Mouse (Mus musculus): ENCODE results near the gene Sh3bgrl2. TPM values are rescaled to one million over a fixed set of nuclear protein-coding genes. Genes with fewer than 3 reads are reported as not detected.
"Not testable (repeated sequence)": the region's sequence is repeated elsewhere in the genome, so short reads cannot be mapped to it uniquely, and the experiment has no call there.

Gene Sh3bgrl2
- total RNA-seq (2012; rRNA removed): 8.9 and 13.3 TPM in 2 replicates

- TF ChIP-seq HCFC1 (IDR thresholded peaks at IDR 0.05; ENCODE audit: borderline replicate concordance, insufficient read depth, low read length): peak; percentile 93
- TF ChIP-seq ZC3H11A (IDR thresholded peaks at IDR 0.05; ENCODE audit: borderline replicate concordance, low read depth, low read length): no peak
- Histone ChIP-seq H3K4me3 (ENCODE audit: insufficient read depth in 1 of 2, low read depth in 1 of 2, low read length in 2 of 2, poor library complexity in 1 of 2, severe bottlenecking in 1 of 2) (peak within 1 kb of the TSS; percentile 83 to 86), H3K4me1 (ENCODE audit: control insufficient read depth in 2 of 2, insufficient read depth in 2 of 2, low read length in 2 of 2, poor library complexity in 1 of 2) (peaks cover 0 to 2% of the 10 kb centered on the region in 2 experiments; a peak in 1 of 4 replicates), H3K36me3 (ENCODE audit: control insufficient read depth, insufficient read depth, low read length, poor library complexity, severe bottlenecking) (no peaks in the 10 kb centered on the region), H3K27ac (ENCODE audit: insufficient read depth, low read depth, low read length, poor library complexity, severe bottlenecking) (no peak within 1 kb of the TSS), H3K9me3 (ENCODE audit: control insufficient read depth, insufficient read depth, low read depth, low read length) (no peaks in the 10 kb centered on the region), H3K9ac (ENCODE audit: insufficient read depth, low read depth, low read length, poor library complexity, severe bottlenecking) (peak within 1 kb of the TSS; percentile 87)
- in situ Hi-C loops (cut with MboI; ENCODE audit: low sequenced_read_pairs in 2 of 2, unreplicated experiment in 2 of 2): no loop called here
- peak; percentile 65 for DNase-seq (ENCODE audit: low read depth, low spot score)
Observed at GRCm38 (mm10) chr9:83547830-83548689, at the start of gene Sh3bgrl2. Gene Sh3bgrl2 (plus strand): TSS chr9:83548327.

GRCm38 (mm10) chr9:83519081-83519480 is 29.0 kb upstream of the Sh3bgrl2 start:
- H3K4me1 ChIP-seq (ENCODE audit: control insufficient read depth in 2 of 2, insufficient read depth in 2 of 2, low read length in 2 of 2, poor library complexity in 1 of 2); H3K4me3 ChIP-seq (ENCODE audit: insufficient read depth in 1 of 2, low read depth in 1 of 2, low read length in 2 of 2, poor library complexity in 1 of 2, severe bottlenecking in 1 of 2); H3K27ac ChIP-seq (ENCODE audit: insufficient read depth, low read depth, low read length, poor library complexity, severe bottlenecking); H3K9me3 ChIP-seq (ENCODE audit: control insufficient read depth, insufficient read depth, low read depth, low read length); H3K9ac ChIP-seq (ENCODE audit: insufficient read depth, low read depth, low read length, poor library complexity, severe bottlenecking); in situ Hi-C loops (cut with MboI; ENCODE audit: low sequenced_read_pairs in 2 of 2, unreplicated experiment in 2 of 2); H3K36me3 ChIP-seq (ENCODE audit: control insufficient read depth, insufficient read depth, low read length, poor library complexity, severe bottlenecking); DNase-seq (ENCODE audit: low read depth, low spot score): not testable (repeated sequence)

GRCm38 (mm10) chr9:83519510-83520155 is 28.5 kb upstream of the Sh3bgrl2 start:
- in situ Hi-C loops (cut with MboI; ENCODE audit: low sequenced_read_pairs in 2 of 2, unreplicated experiment in 2 of 2): no loop called here
- TF ChIP-seq MAFK (IDR thresholded peaks at IDR 0.05; ENCODE audit: insufficient read depth, low read depth, low read length): no peak
- no peak for TF ChIP-seq ZC3H11A (IDR thresholded peaks at IDR 0.05; ENCODE audit: borderline replicate concordance, low read depth, low read length)
- TF ChIP-seq CHD2 (IDR thresholded peaks at IDR 0.05; ENCODE audit: low read depth, low read length): no peak
- TF ChIP-seq ZNF384 (IDR thresholded peaks at IDR 0.05; ENCODE audit: low read depth, low read length): no peak
- TF ChIP-seq HCFC1 (IDR thresholded peaks at IDR 0.05; ENCODE audit: borderline replicate concordance, insufficient read depth, low read length): no peak
- no peak overlapping the region for H3K9ac ChIP-seq (ENCODE audit: insufficient read depth, low read depth, low read length, poor library complexity, severe bottlenecking)
- no peak overlapping the region for H3K4me3 ChIP-seq (ENCODE audit: insufficient read depth in 1 of 2, low read depth in 1 of 2, low read length in 2 of 2, poor library complexity in 1 of 2, severe bottlenecking in 1 of 2)
- no peaks in the 10 kb centered on the region for H3K4me1 ChIP-seq (ENCODE audit: control insufficient read depth in 2 of 2, insufficient read depth in 2 of 2, low read length in 2 of 2, poor library complexity in 1 of 2)
- no peaks in the 10 kb centered on the region for H3K9me3 ChIP-seq (ENCODE audit: control insufficient read depth, insufficient read depth, low read depth, low read length)
- DNase-seq (ENCODE audit: low read depth, low spot score): no peak
- H3K27ac ChIP-seq (ENCODE audit: insufficient read depth, low read depth, low read length, poor library complexity, severe bottlenecking): no peak overlapping the region
- H3K36me3 ChIP-seq (ENCODE audit: control insufficient read depth, insufficient read depth, low read length, poor library complexity, severe bottlenecking): no peaks in the 10 kb centered on the region

- DNase-seq (ENCODE audit: low read depth, low spot score): no peak
- Histone ChIP-seq H3K27ac (ENCODE audit: insufficient read depth, low read depth, low read length, poor library complexity, severe bottlenecking) (no peak overlapping the region), H3K36me3 (ENCODE audit: control insufficient read depth, insufficient read depth, low read length, poor library complexity, severe bottlenecking) (no peaks in the 10 kb centered on the region), H3K9me3 (ENCODE audit: control insufficient read depth, insufficient read depth, low read depth, low read length) (no peaks in the 10 kb centered on the region), H3K4me1 (ENCODE audit: control insufficient read depth in 2 of 2, insufficient read depth in 2 of 2, low read length in 2 of 2, poor library complexity in 1 of 2) (no peaks in the 10 kb centered on the region), H3K4me3 (ENCODE audit: insufficient read depth in 1 of 2, low read depth in 1 of 2, low read length in 2 of 2, poor library complexity in 1 of 2, severe bottlenecking in 1 of 2) (no peak overlapping the region), H3K9ac (ENCODE audit: insufficient read depth, low read depth, low read length, poor library complexity, severe bottlenecking) (no peak overlapping the region)
- TF ChIP-seq HCFC1 (IDR thresholded peaks at IDR 0.05; ENCODE audit: borderline replicate concordance, insufficient read depth, low read length) (no peak), CHD2 (IDR thresholded peaks at IDR 0.05; ENCODE audit: low read depth, low read length) (no peak), ZC3H11A (IDR thresholded peaks at IDR 0.05; ENCODE audit: borderline replicate concordance, low read depth, low read length) (no peak), MAFK (IDR thresholded peaks at IDR 0.05; ENCODE audit: insufficient read depth, low read depth, low read length) (no peak), ZNF384 (IDR thresholded peaks at IDR 0.05; ENCODE audit: low read depth, low read length) (no peak)
- in situ Hi-C loops (cut with MboI; ENCODE audit: low sequenced_read_pairs in 2 of 2, unreplicated experiment in 2 of 2): no loop called here
Observed at GRCm38 (mm10) chr9:83527341-83528060, 20.6 kb upstream of the Sh3bgrl2 start.
